8 mouse cellular contexts compared by ENCODE assay signal in the genomic region with DNA sequence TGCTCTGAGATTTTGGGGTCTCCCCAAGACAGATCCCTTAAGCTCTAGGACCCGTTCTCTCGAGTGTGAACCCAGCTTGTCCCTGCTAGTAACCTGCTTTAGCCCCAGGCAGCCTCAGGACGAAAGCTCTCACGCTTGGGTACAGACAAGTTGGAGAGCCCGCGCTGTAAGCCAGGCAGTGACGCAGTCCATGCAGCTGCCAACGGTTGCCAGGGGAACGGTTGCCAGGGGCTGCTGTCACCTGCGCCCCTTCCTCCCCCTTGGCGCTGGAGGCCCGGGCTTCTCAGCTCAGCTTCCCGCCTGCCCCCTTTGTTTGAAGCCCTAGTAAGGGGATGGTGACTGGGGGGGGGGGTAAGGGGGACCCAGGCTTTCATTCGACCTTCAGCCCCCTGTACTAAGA. TPM values are rescaled to one million over a fixed set of nuclear protein-coding genes. Genes with fewer than 3 reads are reported as not detected.
DNase-seq lines count a peak whose midpoint lies in the region; ATAC-seq and TF ChIP-seq lines count a peak whose summit lies in the region.

No protein-coding gene starts in this region.

- H3K27ac ChIP-seq in gastrocnemius, adult 2 months: peak overlapping the region; percentile 92
- 0 out of 2 replicates have a peak overlapping the region, but pooled peaks have one; percentile 8 for H3K27ac ChIP-seq in kidney, embryonic 16.5 days (ENCODE audit: low read length)
- H3K27ac ChIP-seq in limb, embryonic 15.5 days: peak overlapping the region; percentile 13; the same call in 1 of the 2 replicates

- H3K9ac ChIP-seq in kidney, embryonic 16.5 days (replicated peaks; ENCODE audit: low read length): peak overlapping the region; percentile 19; the same call in 1 of the 2 replicates
- H3K9ac ChIP-seq in limb, embryonic 15.5 days: no peak overlapping the region

- intact Hi-C loops in gastrocnemius, adult 2 months (cut with DNase I): no loop called here

- peak overlapping the region; percentile 62 for H3K4me3 ChIP-seq in gastrocnemius, adult 2 months
- H3K4me3 ChIP-seq in kidney, embryonic 16.5 days (ENCODE audit: low read length): no peak overlapping the region
- no peak overlapping the region for H3K4me3 ChIP-seq in limb, embryonic 15.5 days

- TF ChIP-seq CTCF in gastrocnemius, adult 2 months (IDR thresholded peaks at IDR 0.05): no peak

- no peaks in the 10 kb centered on the region for H3K36me3 ChIP-seq in kidney, embryonic 16.5 days (ENCODE audit: insufficient read depth, low read length)
- no peaks in the 10 kb centered on the region for H3K36me3 ChIP-seq in limb, embryonic 15.5 days

- no peak for DNase-seq in gastrocnemius, adult 2 months
- no peak for DNase-seq in gastrocnemius, adult 8-10 months (ENCODE audit: low spot score in 2 of 2)
- DNase-seq in cerebellum, postnatal 14 days: peak; percentile 85 to 92
- DNase-seq in frontal cortex, postnatal 36 days (ENCODE audit: low spot score in 2 of 2): peak; percentile 73 to 79
- DNase-seq in retina, postnatal 1 day: peak; percentile 96
- DNase-seq in urinary bladder, postnatal 25 days (ENCODE audit: low spot score): no peak

- peak; percentile 82 for ATAC-seq in kidney, embryonic 16.5 days (ENCODE audit: low FRiP score, low TSS enrichment)
- no peak for ATAC-seq in limb, embryonic 15.5 days (ENCODE audit: insufficient number of reproducible peaks, low FRiP score, low TSS enrichment, low read depth)

- H3K9me3 ChIP-seq in kidney, embryonic 16.5 days (ENCODE audit: low read length): no peaks in the 10 kb centered on the region
- no peaks in the 10 kb centered on the region for H3K9me3 ChIP-seq in limb, embryonic 15.5 days

- H3K4me2 ChIP-seq in kidney, embryonic 16.5 days (replicated peaks; ENCODE audit: low read depth, low read length): 0 out of 2 replicates have a peak overlapping the region, but pooled peaks have one; percentile 3
- H3K4me2 ChIP-seq in limb, embryonic 15.5 days: no peak overlapping the region; the same call in 1 of the 2 replicates

- H3K4me1 ChIP-seq in kidney, embryonic 16.5 days (ENCODE audit: insufficient read depth, low read length): peaks cover 61% of the 10 kb centered on the region
- H3K4me1 ChIP-seq in limb, embryonic 15.5 days: peaks cover 55% of the 10 kb centered on the region

- H3K27me3 ChIP-seq in kidney, embryonic 16.5 days (ENCODE audit: insufficient read depth, low read length): no peaks in the 10 kb centered on the region
- H3K27me3 ChIP-seq in limb, embryonic 15.5 days: no peaks in the 10 kb centered on the region

- WGBS in kidney, embryonic 16.5 days: 2% methylated on average over 14 of the region's 14 CpGs
- 3% methylated on average over 14 of the region's 14 CpGs for WGBS in limb, embryonic 15.5 days

RNA-seq across cellular contexts. Expression of gene Adgrg1, which starts 19.5 kb away (rescaled TPM):
- total RNA-seq in gastrocnemius, adult 2 months (2021): 10 to 100 TPM; 20.7 to 27.4 TPM
- 10 to 100 TPM; 11.1 to 18.9 (median 12.8) TPM for total RNA-seq in gastrocnemius, adult 8-10 months (2022)
- polyA plus RNA-seq in kidney, embryonic 16.5 days (2015; fragmentation: Nextera tagmentation; extraction: Ambion mirVana): 66.2 and 67.8 TPM in 2 replicates
- polyA plus RNA-seq in limb, embryonic 15.5 days (2015; fragmentation: Nextera tagmentation; extraction: Ambion mirVana): 23.2 and 25.0 TPM in 2 replicates

RNA-seq across cellular contexts. Expression of gene Adgrg3, which starts 23.5 kb away (rescaled TPM):
- under 1 TPM; 0.28 to 0.43 TPM for total RNA-seq in gastrocnemius, adult 2 months (2021)
- total RNA-seq in gastrocnemius, adult 8-10 months (2022): under 1 TPM in 3 of 4 experiments, not detected in 1; 0.13 to 0.27 (median 0.18) TPM
- 5.0 and 5.1 TPM in 2 replicates for polyA plus RNA-seq in kidney, embryonic 16.5 days (2015; fragmentation: Nextera tagmentation; extraction: Ambion mirVana)
- 3.6 and 3.7 TPM in 2 replicates for polyA plus RNA-seq in limb, embryonic 15.5 days (2015; fragmentation: Nextera tagmentation; extraction: Ambion mirVana)

Comparison
In these comparisons a context has a peak if more than half of its experiments do, and no peak if none do; other contexts are left out.
1. DNase-seq: peak in cerebellum, postnatal 14 days (2 of 2), frontal cortex, postnatal 36 days (2 of 2) and retina, postnatal 1 day (single experiment); none in gastrocnemius, adult 2 months (single experiment), gastrocnemius, adult 8-10 months (0 of 2) and urinary bladder, postnatal 25 days (single experiment).
2. H3K27ac ChIP-seq: peak in every context shown above with its lines; median percentile 92 in gastrocnemius, adult 2 months; 13 in limb, embryonic 15.5 days; 8 in kidney, embryonic 16.5 days.